Mouse (Mus musculus): ENCODE results near the gene Sycn.
"Not testable (repeated sequence)": the region's sequence is repeated elsewhere in the genome, so short reads cannot be mapped to it uniquely, and the experiment has no call there.

The Sycn gene

DNA sequence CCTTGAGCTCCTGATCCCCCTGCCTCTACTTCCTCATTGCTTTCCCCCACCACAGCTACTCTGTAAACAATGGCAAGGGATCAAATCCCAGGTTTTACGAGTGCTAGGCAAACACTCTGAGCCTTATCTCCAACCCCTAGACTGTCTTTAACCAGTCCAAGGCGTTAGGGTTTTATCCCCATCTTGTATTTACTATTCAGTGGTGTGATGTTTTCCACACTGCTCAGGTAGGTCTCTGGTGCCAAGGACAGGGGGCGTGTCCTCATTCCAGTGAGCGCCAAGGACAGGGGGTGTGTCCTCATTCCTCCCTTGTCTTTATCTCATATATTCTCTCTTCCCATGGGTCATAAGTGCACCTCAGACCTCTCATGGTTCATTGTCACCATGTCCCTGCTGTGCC, at the start of gene Sycn:
TSS of gene Sycn (plus strand) at position 360 of the 400 bp plus-strand sequence.
- no peak for DNase-seq (ENCODE audit: inconsistent age in 2 of 2, low spot score in 1 of 2)

DNA sequence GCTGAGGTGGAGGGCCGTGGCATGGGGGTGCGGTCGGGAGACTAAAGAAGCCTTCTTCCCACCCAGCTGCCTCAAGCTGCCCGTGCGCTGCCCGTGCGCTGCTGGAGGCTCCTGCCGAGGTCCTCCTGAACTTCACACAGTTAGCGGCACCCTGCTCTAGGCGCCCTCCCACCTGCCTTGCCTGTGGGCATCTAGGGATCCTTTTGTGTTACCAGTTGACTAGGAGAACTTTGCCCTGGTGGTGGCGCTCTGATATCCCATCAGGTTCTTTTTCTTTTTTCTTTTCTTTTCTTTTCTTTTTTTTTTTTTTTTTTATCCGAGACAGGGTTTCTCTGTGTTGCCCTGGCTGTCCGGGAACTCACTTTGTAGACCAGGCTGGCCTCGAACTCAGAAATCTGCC, 49.8 kb upstream of the Sycn start:
- no peak for DNase-seq (ENCODE audit: inconsistent age in 2 of 2, low spot score in 1 of 2)

DNA sequence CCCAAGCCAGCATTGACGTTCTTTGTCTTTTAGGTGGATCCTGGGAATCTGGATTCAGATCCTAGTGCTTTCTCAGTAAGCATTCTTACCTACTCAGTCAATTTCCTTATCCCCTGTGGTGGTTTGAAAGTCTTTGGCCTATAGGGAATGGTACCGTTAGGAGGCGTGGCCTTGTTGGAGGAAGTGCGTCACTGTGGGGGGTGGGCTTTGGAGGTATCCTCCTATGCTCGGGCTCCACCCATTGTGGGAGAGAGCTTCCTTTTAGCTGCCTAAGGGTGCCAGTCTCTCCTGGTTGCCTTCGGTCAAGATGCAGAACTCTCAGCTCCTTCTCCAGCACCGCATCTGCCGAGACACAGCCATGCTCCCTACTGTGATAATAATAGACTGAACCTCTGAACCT, 48.4 kb upstream of the Sycn start:
- no peak for DNase-seq (ENCODE audit: inconsistent age in 2 of 2, low spot score in 1 of 2)

DNA sequence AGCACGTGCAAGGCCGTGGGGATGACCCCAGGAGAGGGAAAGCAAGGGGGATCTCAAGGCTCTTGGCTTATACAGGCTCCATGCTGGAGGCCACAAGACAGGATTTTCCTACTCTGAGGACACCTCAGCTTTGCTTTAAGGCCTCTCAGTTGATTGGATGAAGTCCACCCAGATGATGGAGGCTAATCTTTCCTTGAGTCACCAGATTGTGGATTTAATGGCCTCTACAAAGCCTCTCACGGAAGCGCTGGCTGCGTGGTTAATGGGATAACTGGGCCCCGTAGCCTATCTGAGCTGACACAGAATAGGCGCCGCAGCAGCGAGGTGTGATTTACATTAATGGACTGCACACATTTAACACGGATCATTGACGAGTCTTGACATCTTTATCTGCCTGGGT, 45.3 kb upstream of the Sycn start:
- DNase-seq (ENCODE audit: inconsistent age in 2 of 2, low spot score in 1 of 2), result no peak

DNA sequence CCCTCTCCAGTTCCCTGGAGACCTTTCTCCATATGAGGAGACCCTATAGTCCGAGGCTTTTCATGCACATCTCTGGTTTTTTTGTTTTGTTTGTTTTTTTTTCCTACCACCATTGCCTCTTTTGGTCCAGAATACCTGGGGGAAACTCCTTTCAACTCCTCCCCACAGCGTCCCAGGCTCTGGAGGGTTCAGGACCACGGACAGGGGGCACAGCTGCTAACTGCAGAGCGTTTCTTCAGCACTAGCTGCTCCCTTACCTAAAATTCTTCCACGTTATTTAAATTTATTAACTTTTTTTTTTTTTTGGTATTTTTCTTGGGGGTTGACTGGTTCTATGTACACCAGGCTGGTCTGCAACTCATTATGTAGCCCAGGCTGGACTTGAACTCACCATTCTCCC, 35.1 kb upstream of the Sycn start:
- peak; percentile 33 to 55 for DNase-seq (ENCODE audit: inconsistent age in 2 of 2, low spot score in 1 of 2)

DNA sequence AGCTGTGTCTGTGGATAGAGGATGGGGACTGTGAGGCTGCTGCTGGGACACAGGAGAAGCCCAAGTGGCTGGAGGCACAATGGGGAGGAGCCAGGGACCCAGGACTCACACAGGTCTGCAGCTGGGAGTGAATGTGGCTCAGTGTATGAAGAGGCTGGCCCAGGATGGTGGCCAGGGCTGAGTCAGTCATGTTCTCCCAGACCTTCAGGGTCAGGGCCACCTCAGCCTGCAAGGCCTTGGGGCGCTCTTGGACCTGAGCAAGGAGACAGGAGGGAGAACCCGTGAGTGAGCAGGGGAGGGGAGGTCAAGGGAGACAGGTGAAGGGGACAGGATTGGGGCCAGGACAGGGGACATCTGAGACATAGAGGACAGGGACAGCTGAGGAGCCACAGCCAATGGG, 31.6 kb upstream of the Sycn start:
- peak; percentile 58 to 82 for DNase-seq (ENCODE audit: inconsistent age in 2 of 2, low spot score in 1 of 2)

DNA sequence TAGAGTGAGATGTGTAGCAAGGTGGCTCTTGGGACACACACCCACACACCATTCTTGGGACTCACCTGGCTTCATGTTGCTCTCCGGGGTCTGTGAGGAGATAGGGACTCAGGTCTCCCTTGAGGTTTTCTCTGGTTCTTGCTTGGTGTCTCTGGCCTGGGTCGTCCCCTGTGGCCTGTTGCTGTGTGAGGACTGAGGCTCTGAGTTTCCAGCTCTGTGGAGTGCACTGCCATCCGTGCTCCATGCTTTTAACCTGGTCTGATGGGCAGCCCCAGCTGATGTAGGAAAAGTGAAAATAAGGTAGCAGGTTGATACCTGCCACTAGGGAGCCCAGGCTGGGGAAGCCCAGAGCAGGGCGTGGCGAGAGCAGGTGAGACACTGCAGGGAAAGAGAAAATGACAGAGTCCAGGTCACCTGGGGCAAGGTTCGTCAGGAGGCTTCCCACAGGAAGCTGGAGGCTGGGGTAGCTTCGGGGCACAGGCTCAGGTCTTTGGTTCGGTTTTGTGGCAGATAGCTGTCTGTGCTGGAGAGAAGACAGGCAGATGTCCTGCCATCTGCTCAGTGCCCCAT, 30.2 kb upstream of the Sycn start, which contains the start of gene Ifnl2:
TSS of gene Ifnl2 (minus strand) at position 51 of the 570 bp plus-strand sequence.
- not testable (repeated sequence) for DNase-seq (ENCODE audit: inconsistent age in 2 of 2, low spot score in 1 of 2)

DNA sequence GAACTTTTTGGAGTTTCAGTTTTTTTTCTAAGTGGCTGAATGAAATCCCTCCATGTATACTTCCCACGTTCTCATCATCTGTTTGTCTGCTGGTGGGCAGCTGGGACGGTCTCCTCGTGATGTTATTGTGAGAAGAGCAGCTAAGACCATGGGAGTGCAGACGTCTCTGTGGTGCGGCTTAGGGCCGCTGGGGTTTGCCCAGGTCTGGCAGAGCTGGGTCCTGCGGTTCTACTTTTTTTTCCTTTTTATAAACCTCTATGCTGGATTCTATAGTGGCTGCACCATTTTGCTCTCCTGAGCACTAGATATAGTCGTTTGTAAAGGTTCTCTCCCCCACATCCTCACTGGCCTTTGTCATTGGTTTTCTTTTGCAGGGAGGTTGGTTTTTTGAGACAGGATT, 29.2 kb upstream of the Sycn start:
- DNase-seq (ENCODE audit: inconsistent age in 2 of 2, low spot score in 1 of 2), result no peak

DNA sequence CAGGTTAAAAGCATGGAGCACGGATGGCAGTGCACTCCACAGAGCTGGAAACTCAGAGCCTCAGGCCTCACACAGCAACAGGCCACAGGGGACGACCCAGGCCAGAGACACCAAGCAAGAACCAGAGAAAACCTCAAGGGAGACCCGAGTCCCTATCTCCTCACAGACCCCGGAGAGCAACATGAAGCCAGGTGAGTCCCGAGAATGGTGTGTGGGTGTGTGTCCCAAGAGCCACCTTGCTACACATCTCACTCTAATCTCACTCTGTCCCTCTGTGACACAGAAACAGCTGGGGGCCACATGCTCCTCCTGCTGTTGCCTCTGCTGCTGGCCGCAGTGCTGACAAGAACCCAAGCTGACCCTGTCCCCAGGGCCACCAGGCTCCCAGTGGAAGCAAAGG, 18.1 kb upstream of the Sycn start, which contains the start of gene Ifnl3:
TSS of gene Ifnl3 (plus strand) at position 301 of the 400 bp plus-strand sequence.
- DNase-seq (ENCODE audit: inconsistent age in 2 of 2, low spot score in 1 of 2), result not testable (repeated sequence)

DNA sequence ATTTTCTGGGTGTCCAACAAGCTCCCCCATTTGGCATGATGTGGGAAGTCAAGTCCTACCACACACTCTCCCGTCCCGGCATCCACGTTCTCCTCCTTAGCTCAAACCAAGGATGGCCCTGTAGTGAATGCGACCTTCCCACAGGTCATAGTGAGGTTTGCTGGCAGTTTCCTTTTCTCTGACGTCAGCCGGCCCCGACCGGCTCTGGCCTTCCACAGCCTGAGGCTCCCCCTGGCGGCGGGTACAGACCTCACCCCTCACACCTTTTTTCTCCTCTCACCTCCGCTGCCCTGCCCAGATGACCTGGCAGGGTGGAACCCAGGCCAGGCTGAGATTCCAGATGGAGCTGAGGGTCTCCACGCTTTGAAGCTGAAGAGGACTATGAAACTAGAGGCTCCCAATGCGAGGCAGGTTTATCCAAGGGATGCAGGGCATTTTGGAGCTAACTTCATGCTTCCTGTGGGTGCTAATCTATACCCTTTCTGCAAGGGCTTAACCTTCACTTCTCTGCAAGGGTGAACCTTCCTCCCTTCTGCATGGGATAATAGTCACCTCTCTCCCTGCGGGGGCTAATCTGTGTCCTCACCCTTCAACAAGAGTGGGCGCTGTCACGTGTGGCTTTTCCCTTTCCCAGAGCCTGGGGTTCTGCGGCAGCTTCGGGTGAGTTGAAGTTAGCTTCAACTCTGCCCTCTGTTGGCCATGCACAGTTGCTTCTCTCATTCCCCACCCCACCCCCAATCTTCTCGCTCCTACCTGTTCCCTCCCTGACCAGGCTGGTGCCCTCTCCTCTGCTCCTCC, 12.6 kb upstream of the Sycn start:
- peak; percentile 86 to 95 for DNase-seq (ENCODE audit: inconsistent age in 2 of 2, low spot score in 1 of 2)

DNA sequence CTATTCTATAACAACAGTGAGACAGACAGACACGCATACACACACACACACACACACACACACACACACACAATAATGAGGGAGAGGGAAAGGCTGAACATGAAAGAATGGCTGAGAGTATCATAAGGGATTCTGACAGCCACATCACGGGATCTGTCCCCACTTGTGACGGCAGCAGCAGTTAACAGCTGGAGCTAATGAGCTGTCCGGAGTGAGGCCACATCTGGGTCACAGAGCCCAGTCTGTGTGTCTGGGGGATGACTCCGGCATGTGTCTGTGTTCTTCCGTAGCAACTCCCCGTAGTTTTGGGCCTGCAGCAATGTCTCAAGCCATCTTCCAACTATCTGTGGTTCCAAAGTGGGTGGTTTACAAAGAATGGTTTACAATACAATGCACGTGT, 8.7 kb upstream of the Sycn start:
- DNase-seq (ENCODE audit: inconsistent age in 2 of 2, low spot score in 1 of 2), result no peak

DNA sequence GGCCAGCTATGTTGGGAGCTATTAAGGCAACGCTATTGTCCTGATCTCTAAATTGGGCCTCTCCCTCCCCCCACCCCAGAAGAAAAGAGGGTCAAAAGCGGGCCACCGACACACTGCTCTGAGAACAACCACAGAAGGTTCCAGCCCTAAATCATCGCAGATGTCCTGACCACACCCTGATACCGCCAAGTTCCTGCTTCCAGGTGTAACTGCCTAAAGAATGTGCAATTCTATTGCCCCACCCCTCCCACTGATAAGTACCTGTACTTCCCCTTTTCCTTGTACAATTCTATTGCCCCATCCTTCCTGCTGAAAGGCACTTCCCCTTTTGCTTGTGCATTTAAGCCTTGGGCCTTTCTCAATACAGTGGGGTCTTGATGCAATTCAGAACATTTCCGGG, 1.8 kb upstream of the Sycn start:
- not testable (repeated sequence) for DNase-seq (ENCODE audit: inconsistent age in 2 of 2, low spot score in 1 of 2)

DNA sequence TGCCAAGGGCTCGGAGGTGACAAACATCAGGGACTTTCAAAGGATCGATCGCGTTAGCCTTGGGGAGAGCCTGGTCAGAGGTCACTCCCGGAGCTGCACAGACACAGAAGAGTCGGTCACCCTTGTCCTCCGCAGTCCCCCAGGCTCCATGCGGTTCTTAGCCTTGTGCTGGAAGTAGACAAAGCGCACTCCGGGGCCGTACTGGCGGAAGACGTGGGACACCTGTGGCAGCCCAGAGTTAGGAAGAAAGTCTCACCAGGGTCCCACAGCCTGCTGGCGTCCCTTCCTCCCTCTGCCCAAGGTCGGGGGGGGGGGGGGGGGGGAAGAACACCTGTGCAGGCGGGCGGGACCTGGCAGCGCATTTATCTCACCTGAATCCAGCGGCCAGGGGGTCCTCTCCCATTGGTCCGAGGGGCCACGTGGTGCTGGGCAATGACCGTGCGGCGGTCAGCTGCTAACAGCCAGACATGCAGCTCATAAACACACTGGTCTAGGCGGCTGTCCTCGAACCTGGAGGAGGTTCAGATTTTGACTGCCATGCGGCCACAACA, 3.4 kb downstream of the Sycn start:
- DNase-seq (ENCODE audit: inconsistent age in 2 of 2, low spot score in 1 of 2), result peak in 1 of 2 experiments; percentile 67

DNA sequence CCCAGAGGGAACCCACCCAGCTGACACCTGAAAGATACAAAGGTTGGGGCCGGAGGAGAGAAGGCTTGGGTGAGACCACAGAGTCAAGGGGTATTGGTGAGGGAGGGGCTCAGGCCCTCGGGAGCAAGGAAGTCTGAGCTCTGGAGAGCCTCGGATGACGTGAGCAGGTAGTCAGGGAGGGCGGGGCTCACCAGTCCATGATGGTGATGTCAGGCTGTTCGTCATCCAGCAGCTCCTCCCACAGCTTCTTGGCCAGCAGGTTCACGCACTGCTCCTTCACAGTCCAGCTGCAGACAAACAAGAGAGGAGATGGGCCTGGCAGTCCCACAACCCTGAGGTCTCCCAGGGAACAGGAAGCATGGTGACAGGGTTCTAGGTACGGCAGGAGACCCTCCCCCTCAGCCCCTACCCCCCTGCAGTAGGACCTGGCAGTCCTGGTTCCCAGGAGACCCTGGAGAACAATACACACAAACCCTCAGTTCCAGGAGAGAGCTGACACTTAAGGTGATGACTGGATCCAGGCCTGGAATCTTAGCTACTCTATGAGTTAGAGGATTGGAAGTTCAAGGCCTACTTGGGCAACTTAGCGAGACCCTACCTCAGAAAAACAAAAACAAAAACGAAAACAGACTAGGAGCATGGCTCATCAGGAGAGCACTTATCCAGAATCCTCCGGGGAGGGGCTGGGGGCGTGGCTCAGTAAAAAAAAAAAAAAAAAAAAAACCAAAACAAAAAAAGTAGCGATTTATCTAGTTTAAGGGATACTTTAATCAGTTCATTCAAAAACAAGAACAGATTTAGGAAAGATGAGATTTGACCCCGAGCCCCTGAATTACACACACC, 4.6 kb downstream of the Sycn start:
- peak in 1 of 2 experiments; percentile 52 for DNase-seq (ENCODE audit: inconsistent age in 2 of 2, low spot score in 1 of 2)

DNA sequence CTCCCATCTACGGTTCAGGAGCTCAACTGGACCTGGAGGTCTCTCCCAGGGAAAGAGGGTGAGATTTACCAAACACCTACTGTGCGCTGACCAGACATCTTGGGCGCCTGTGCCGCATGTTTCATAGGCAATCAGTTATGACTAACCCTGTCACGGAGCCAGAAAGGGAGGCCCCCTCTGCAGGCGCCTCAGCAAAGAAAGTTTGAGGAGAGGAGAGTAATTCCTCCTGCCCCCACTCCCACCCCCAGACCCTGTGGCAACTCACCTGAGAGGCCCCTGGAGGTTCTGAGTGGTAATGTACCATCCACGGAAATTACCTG, 5.2 kb downstream of the Sycn start:
- no peak for DNase-seq (ENCODE audit: inconsistent age in 2 of 2, low spot score in 1 of 2)

DNA sequence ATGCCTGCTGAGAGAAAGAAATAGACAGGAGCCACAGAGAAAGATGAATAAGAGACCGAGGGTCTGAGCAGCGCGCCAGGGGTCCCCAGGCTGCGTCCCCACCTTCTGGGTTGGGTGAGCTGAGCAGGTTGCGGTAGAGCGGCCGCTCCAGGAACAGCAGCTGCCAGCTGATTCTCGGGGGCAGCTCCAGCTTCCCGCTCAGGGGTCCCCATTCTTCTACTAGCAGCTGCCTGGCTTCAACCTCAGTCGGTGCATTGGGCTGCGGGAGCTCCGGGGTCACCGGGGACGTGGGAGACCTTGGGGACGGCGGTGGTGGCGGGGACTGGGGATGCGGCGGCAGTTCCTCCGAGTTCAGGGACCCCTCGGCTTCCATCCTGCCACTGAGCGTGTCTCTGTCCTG, 6.0 kb downstream of the Sycn start:
- no peak for DNase-seq (ENCODE audit: inconsistent age in 2 of 2, low spot score in 1 of 2)

DNA sequence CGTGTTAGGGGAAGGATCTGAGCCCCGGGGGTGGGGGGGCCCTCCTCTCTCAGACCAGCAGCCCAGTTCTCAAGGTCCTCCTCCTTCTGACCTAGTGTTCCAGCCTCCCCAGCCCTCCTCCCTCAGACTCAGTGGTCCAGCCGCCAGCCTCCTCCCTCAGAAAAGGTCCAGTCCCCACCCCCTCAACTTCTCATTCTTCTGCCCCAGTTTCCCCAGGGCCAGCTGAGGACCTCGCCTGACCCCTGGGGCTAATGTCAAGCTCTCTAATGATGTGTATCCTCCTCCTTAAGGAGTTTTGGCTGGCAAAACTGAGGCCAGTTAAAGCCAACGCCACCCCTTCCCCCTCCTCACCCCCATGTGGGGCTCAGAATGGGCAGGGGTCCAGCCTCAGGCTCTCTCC, 6.5 kb downstream of the Sycn start, which contains the start of gene Nccrp1:
TSS of gene Nccrp1 (minus strand) at position 101 of the 400 bp plus-strand sequence.
- DNase-seq (ENCODE audit: inconsistent age in 2 of 2, low spot score in 1 of 2), result no peak

DNA sequence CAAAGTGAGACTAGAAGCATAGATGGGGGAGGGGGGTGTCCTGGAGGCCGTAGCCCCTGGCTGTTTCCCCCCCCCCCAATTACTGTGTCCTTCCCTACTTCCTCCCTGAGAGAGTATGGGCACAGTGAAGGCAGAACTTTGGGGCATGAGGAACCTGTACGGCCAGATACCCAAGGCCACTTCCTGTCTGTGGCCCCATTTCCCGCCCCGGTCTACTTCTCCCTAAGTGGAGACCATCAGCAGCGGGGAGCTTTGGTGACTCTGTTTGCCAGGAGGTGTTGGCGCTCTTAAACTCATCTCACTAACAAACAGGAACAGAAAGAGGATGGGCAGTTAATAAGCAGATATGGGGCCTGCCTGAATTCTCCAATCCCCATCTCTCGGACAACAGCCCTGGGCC, 6.9 kb downstream of the Sycn start:
- DNase-seq (ENCODE audit: inconsistent age in 2 of 2, low spot score in 1 of 2), result no peak

DNA sequence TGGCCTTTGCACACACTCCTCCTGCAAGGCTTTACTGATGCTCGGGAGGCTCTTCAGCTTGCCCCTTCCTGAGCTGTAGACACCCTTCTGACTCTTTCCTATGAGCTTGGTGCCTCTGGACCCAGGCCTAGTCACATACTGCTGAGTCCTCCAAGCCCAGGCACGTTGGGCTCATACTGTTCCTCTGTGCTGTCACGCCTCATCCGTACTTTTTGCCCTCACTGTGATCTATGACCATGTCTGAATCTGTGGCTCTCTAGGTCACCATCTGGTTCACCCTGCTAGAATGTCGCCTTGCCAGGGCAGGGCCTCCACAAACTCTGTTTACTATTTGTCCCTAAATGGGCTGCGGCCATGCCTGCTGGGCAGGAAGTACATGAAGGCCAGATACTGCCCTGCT, 12.4 kb downstream of the Sycn start:
- DNase-seq (ENCODE audit: inconsistent age in 2 of 2, low spot score in 1 of 2), result peak in 1 of 2 experiments; percentile 57

DNA sequence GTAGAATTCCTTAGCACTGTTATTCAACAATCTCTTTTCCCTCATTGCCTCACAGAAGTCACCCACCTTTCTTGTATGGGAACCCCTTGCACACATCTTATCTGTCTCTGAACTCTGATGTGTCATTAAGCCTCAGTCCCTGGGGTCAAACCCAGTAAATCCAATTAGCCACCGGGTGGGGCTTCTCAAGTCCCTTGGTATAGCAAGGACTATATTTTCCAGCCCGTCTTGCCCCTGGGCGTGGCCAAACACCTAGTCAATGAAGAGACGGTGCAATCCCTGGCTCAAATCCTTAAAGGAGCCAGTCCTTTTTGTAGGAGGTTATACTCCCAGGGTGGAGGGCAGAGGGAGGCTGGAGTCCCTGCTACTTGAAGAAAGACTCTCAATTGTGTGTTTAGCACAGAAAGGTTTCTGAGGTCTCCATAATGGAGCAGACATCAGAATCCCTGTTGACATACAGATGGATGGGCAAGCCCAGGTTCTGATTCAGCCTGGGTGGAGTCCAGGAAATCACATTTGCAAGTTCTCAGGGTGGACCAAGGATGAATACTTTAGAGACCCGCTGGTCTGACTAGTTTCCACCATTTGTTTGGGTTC, 15.4 kb downstream of the Sycn start:
- no peak for DNase-seq (ENCODE audit: inconsistent age in 2 of 2, low spot score in 1 of 2)

DNA sequence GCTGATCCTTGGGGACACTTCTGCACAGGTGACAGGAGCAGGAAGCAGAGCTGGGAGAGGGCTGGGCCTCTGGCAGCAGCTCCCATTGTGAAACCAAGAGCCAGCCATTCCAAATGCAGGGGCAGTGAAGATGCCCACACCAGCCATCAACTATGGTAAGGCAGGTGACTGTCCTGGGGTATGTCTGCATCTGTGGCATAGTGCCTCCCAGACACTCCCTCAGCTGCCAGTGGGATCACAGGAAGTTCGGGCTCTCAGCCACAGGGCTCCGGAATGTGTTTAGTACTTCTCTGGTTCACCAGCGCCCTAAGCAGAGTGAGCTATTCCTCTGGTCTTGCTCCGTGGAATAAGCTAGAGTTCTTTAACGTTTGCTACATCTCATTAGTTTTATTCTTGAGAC, 16.4 kb downstream of the Sycn start:
- DNase-seq (ENCODE audit: inconsistent age in 2 of 2, low spot score in 1 of 2), result no peak

All from adrenal gland, adult (tissue).